Mouse (Mus musculus) heart, adult 2 months (tissue): ENCODE measurements around the gene Tango6. TPM values are rescaled to one million over a fixed set of nuclear protein-coding genes. Genes with fewer than 3 reads are reported as not detected.

Experiments
- DNase-seq, 2 experiments: peaks; one replicate each; pipeline ENCODE4 v3.0.0; 2021
- H3K27ac ChIP-seq: fragments of 200-600 bp; 2 replicates; pipeline ENCODE4 v1.8.1; 2022
- H3K27me3 ChIP-seq: fragments of 200-500 bp; 2 replicates; pipeline ENCODE4 v1.6.1; 2012; ENCODE audit warnings: mild to moderate bottlenecking, low read length, inconsistent platforms, mixed read lengths; ENCODE audit not compliant: control insufficient read depth, insufficient read depth
- H3K36me3 ChIP-seq: fragments of 200-500 bp; 2 replicates; pipeline ENCODE4 v1.6.1; 2012; ENCODE audit warnings: low read length, inconsistent platforms; ENCODE audit not compliant: control insufficient read depth, insufficient read depth
- H3K4me1 ChIP-seq: fragments of 200-500 bp; 2 replicates; pipeline ENCODE4 v1.6.1; 2011; ENCODE audit warnings: low read length; ENCODE audit not compliant: control insufficient read depth, insufficient read depth
- H3K4me3 ChIP-seq: fragments of 200-600 bp; 2 replicates; pipeline ENCODE4 v1.8.1; 2022
- H3K79me2 ChIP-seq: fragments of 200-500 bp; replicated peaks from 2 replicates; pipeline ENCODE4 v1.6.1; 2012; ENCODE audit warnings: mild to moderate bottlenecking, inconsistent platforms, low read length, moderate library complexity, mixed read lengths; ENCODE audit not compliant: control insufficient read depth, insufficient read depth
- H3K9ac ChIP-seq: fragments of 200-500 bp; 2 replicates; pipeline ENCODE4 v1.6.1; 2012; ENCODE audit warnings: low read depth, mild to moderate bottlenecking, control low read depth, inconsistent platforms, low read length, mixed read lengths
- CTCF ChIP-seq: fragments of 200-600 bp; IDR thresholded peaks from 2 replicates; pipeline ENCODE4 v1.8.1; 2022; ENCODE audit warnings: antibody characterized with exemption, mild to moderate bottlenecking, moderate library complexity
- EP300 ChIP-seq: fragments of 200-500 bp; IDR thresholded peaks from 2 replicates; pipeline ENCODE4 v1.6.1; 2011; ENCODE audit warnings: low read depth, low read length, control low read depth; ENCODE audit not compliant: insufficient read depth
- POLR2A ChIP-seq: fragments of 200-500 bp; IDR thresholded peaks from 2 replicates; pipeline ENCODE4 v1.6.1; 2011; ENCODE audit warnings: mild to moderate bottlenecking, low read depth, low read length, control low read depth; ENCODE audit not compliant: insufficient read depth
- WGBS: fragments of 180-500 bp; shearing (Covaris S2); methylation state at CpG from one replicate; pipeline ENCODE4 v1.1.7; 2018; 5-methylcytosine and 5-hydroxymethylcytosine counted together
- intact Hi-C: fragments of 180-260 bp; cut with DNase I; formaldehyde crosslinking; loops from one replicate; pipeline ENCODE4 v1.15.1; 2025
- polyA plus RNA-seq: library from polyadenylated mRNA; depleted of rRNA; stranded (reverse); fragments of >200 nt; gene quantifications from 2 replicates; pipeline ENCODE4 v1.2.3, GENCODE M21; 2012
- total RNA-seq, 2 experiments: library from RNA; stranded (reverse); gene quantifications; 2 replicates each; pipeline ENCODE4 v1.2.3; 2021

Gene Tango6
- total and polyA plus RNA-seq, 3 experiments = 5.2 to 10.5 (median 10.2) TPM

DNA sequence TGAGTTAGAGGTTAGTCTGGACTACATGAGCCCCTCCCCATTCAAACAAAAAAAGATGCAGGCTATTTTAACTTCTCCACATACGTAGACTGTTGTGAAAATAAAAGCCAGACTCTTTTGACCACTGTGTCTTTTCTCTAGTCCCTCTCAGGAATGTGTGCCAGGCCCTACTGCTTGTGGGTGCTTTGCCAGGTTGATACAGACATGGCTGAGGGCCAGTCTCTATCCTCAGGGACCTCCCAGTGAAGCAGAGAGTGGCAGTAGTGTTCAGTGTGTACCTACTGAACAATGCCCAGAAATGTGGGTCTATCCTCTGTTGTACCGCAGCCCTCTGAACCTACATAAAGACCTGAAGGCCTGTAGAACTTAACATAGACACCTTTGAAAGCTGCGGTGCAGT, 29.6 kb downstream of the Tango6 start:
- peaks cover 8% of the 10 kb centered on the region for H3K4me1 ChIP-seq
- TF ChIP-seq POLR2A (no peak), EP300 (no peak), CTCF (no peak)
- no peaks in the 10 kb centered on the region for H3K27me3 ChIP-seq
- no peak overlapping the region for H3K27ac ChIP-seq
- H3K36me3 ChIP-seq = peaks cover 2% of the 10 kb centered on the region; the same call in 1 of the 2 replicates
- H3K79me2 ChIP-seq = no peaks in the 10 kb centered on the region; the same call in 1 of the 2 replicates
- WGBS = 74% methylated on average over 3 of the region's 3 CpGs
- no peak overlapping the region for H3K4me3 ChIP-seq
- intact Hi-C loops = no loop called here
- no peak overlapping the region for H3K9ac ChIP-seq
- DNase-seq = no peak

DNA sequence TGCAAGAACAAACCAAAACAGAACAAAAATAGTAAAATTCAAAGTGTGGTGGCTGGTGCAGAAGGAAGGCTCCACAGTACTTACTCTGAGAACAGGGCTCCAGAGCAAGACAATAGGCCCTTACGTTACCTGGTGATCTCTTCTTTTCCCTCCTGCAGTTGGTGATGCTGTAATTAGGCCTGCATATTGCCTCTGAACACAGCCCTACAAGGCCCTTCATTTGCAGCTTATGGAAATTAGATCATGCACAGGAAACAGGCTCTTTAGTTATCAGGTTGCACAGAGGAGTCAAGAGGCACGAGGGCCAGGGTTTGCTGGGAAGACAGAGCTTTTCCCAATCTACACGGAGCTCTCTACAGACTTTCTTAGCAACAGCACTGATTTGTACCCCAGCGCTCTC, 31.4 kb downstream of the Tango6 start:
- Histone ChIP-seq H3K27me3 (no peaks in the 10 kb centered on the region), H3K4me1 (peaks cover 12% of the 10 kb centered on the region), H3K4me3 (no peak overlapping the region), H3K36me3 (peaks cover 2% of the 10 kb centered on the region; the same call in 1 of the 2 replicates), H3K27ac (no peak overlapping the region), H3K9ac (no peak overlapping the region), H3K79me2 (no peaks in the 10 kb centered on the region; the same call in 1 of the 2 replicates)
- TF ChIP-seq POLR2A (no peak), CTCF (no peak), EP300 (no peak)
- intact Hi-C loops = no loop called here
- no peak for DNase-seq
- WGBS = 38% methylated on average over 4 of the region's 4 CpGs

GRCm38 (mm10) chr8:106718091-106718500, 35.2 kb downstream of the Tango6 start:
- Histone ChIP-seq H3K36me3 (peaks cover 4% of the 10 kb centered on the region; the same call in 1 of the 2 replicates), H3K27ac (peak overlapping the region; percentile 67), H3K79me2 (no peaks in the 10 kb centered on the region; the same call in 1 of the 2 replicates), H3K4me1 (peaks cover 25% of the 10 kb centered on the region), H3K27me3 (no peaks in the 10 kb centered on the region), H3K9ac (peak overlapping the region; percentile 41; the same call in 1 of the 2 replicates), H3K4me3 (peak overlapping the region; percentile 26; the same call in 1 of the 2 replicates)
- WGBS = 4% methylated on average over 17 of the region's 17 CpGs
- peak; percentile 78; the same call in 1 of the 2 replicates for TF ChIP-seq EP300
- TF ChIP-seq CTCF = peak; percentile 92
- peak; percentile 69 for TF ChIP-seq POLR2A
- peak; percentile 82 to 83 for DNase-seq
- intact Hi-C loops = loop anchor here (1.0 to 5.0 kb wide), 2 partner anchors 154 to 169 kb away; partner anchors contain the start of gene Has3

- H3K9ac ChIP-seq = no peak overlapping the region
- no peaks in the 10 kb centered on the region for H3K27me3 ChIP-seq
- peak overlapping the region; percentile 18; the same call in 1 of the 2 replicates for H3K27ac ChIP-seq
- TF ChIP-seq EP300 (no peak), POLR2A (no peak), CTCF (no peak)
- 32% methylated on average over 8 of the region's 8 CpGs for WGBS
- no peak for DNase-seq
- intact Hi-C loops = no loop called here
- H3K36me3 ChIP-seq = peaks cover 2% of the 10 kb centered on the region; the same call in 1 of the 2 replicates
- H3K4me3 ChIP-seq = no peak overlapping the region
- H3K79me2 ChIP-seq = no peaks in the 10 kb centered on the region
- H3K4me1 ChIP-seq = peaks cover 20% of the 10 kb centered on the region
Observed at GRCm38 (mm10) chr8:106720921-106721320, 38.1 kb downstream of the Tango6 start.

DNA sequence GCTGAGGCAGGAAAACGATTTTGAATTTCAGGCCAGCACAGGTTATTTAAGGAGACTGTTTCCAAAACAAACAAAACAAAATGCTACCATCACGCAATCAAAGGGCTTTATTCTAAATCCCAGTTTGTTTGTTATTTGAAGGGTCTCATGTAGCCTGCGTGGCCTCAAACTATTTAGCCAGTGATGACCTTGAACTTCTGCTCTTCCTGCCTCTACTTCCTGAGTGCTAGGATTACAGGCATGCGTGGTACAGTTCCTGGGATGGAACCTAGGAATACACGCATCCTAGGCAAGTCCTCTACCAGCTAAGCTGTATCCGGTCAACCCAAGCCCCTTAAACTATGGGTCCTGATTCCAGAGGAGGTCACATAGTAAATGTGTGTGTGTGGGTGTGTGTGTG, 39.6 kb downstream of the Tango6 start:
- H3K9ac ChIP-seq = no peak overlapping the region
- H3K27ac ChIP-seq = 0 out of 2 replicates have a peak overlapping the region, but pooled peaks have one; percentile 31
- intact Hi-C loops = no loop called here
- H3K4me1 ChIP-seq = peaks cover 18% of the 10 kb centered on the region
- DNase-seq = no peak
- TF ChIP-seq POLR2A = no peak
- TF ChIP-seq EP300 = no peak
- TF ChIP-seq CTCF = no peak
- H3K79me2 ChIP-seq = no peaks in the 10 kb centered on the region
- no peaks in the 10 kb centered on the region for H3K27me3 ChIP-seq
- peaks cover 2% of the 10 kb centered on the region; the same call in 1 of the 2 replicates for H3K36me3 ChIP-seq
- H3K4me3 ChIP-seq = no peak overlapping the region
- WGBS = 48% methylated on average over 6 of the region's 6 CpGs

- intact Hi-C loops = no loop called here
- Histone ChIP-seq H3K4me1 (peaks cover 14% of the 10 kb centered on the region), H3K9ac (no peak overlapping the region), H3K36me3 (peaks cover 2% of the 10 kb centered on the region; the same call in 1 of the 2 replicates), H3K27ac (no peak overlapping the region), H3K27me3 (no peaks in the 10 kb centered on the region), H3K79me2 (no peaks in the 10 kb centered on the region), H3K4me3 (no peak overlapping the region)
- WGBS = 58% methylated on average over 2 of the region's 2 CpGs
- TF ChIP-seq CTCF = no peak
- DNase-seq = no peak
Observed at GRCm38 (mm10) chr8:106723921-106724320, 41.1 kb downstream of the Tango6 start.
